Mouse (Mus musculus): Measurements from ENCODE around the gene Tex22. TPM values are rescaled to one million over a fixed set of nuclear protein-coding genes. Genes with fewer than 3 reads are reported as not detected.

Gene Tex22
- polyA plus RNA-seq, 1 experiment from 2014 or later: not detected

DNA sequence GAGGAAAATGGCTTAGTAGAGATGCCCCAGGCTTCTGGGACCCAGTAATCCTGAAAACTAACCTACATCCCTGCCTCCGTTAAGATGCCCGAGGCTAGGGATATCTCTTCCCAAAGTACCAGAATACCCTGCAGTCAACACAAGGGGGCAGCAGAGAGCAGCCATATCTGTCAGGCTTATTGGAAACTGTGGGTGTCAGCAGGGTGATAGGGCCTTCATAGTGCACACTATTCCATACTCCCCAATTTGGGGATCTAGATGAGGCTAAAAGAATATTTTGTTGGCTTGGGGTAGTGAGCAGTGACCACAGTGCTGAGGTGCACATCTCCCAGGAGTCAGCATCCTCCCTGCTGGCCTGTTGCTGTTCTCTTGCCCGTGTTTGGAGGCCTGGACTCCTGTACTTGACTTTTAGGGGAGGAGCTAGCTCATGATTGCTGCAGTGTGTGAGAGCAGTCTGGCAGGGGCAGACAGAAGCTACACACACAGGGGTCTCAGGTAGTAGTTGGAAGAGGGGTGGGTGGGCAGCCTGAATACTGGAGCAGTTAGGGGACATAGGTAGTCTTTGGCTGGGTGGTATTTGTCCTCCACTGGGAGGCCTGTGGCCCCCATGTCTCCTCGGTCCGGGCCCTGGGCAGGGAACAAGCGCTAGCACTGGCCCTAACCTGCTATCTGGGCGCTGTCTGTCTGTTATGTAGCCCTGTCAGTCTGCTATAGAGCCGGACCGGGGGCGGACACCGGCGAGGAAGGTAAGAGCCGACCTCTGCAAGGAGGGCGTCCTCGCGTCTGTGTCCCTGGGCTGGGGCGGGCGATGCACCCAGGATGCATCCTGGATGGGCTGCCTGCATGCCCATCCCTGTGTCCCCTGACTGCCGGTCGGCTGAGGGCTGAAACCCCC is 45.5 kb downstream of the Tex22 start:
- Histone ChIP-seq H3K4me1 (ENCODE audit: control insufficient read depth, insufficient read depth, low read length) (no peaks in the 10 kb centered on the region), H3K27me3 (replicated peaks; ENCODE audit: control insufficient read depth, insufficient read depth, low read length) (no peaks in the 10 kb centered on the region), H3K27ac (replicated peaks; ENCODE audit: low read depth, low read length) (no peak overlapping the region), H3K9ac (ENCODE audit: low read depth, low read length) (no peak overlapping the region), H3K36me3 (ENCODE audit: control insufficient read depth, insufficient read depth, low read length) (peaks cover 91% of the 10 kb centered on the region), H3K4me2 (ENCODE audit: low read depth, low read length) (no peak overlapping the region), H3K4me3 (ENCODE audit: low read depth, low read length) (no peak overlapping the region), H3K9me3 (ENCODE audit: control insufficient read depth, low read length) (no peaks in the 10 kb centered on the region)
- peak; percentile 71 for ATAC-seq (ENCODE audit: low read depth)
- WGBS: 87% methylated on average over 20 of the region's 20 CpGs
- DNase-seq (ENCODE audit: low spot score): peak; percentile 82

DNA sequence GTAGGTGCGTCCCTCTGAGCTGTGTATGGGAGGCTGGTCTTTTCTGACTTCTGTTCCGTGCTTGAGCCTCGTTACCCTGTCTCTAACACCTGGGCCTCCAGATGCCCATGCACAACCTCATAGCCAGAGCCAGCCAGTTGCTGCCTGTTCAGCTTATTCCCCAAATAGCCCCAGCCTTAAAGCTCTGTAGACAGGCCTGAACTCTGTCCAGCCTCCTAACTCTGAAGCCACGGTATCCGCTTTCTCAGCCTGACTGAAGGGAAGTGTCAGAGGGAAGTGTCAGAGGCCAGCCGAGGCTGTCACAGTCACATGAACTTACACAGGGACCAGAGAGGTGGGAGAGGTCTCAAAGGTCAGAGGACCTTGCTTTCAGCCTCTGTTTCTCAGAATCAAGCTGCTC is 50.4 kb downstream of the Tex22 start:
- Histone ChIP-seq H3K27me3 (replicated peaks; ENCODE audit: control insufficient read depth, insufficient read depth, low read length) (no peaks in the 10 kb centered on the region), H3K9ac (ENCODE audit: low read depth, low read length) (no peak overlapping the region), H3K9me3 (ENCODE audit: control insufficient read depth, low read length) (no peaks in the 10 kb centered on the region), H3K36me3 (ENCODE audit: control insufficient read depth, insufficient read depth, low read length) (peaks cover 99% of the 10 kb centered on the region), H3K4me1 (ENCODE audit: control insufficient read depth, insufficient read depth, low read length) (no peaks in the 10 kb centered on the region), H3K4me2 (ENCODE audit: low read depth, low read length) (no peak overlapping the region), H3K27ac (replicated peaks; ENCODE audit: low read depth, low read length) (no peak overlapping the region), H3K4me3 (ENCODE audit: low read depth, low read length) (no peak overlapping the region)
- 84% methylated on average over 6 of the region's 6 CpGs for WGBS
- no peak for DNase-seq (ENCODE audit: low spot score)
- no peak for ATAC-seq (ENCODE audit: low read depth)

DNA sequence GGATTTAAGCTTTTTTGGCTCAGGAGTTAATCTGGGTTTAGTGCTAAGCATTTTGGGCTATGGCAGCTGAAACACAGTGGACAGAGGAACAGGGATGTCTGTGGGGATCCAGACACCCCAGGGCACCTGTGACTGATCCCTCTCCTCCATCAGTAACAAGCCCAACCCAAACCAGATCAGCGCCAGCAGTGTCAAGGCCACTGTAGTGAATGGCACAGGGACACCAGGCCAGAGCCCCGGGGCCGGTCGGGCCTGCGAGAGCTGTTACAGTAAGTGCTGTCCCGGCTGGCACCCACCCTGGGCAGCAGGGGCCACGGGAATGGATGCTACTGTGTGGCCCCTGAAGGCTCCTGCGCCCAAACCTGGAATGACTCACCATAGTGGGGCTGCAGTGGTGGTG is 56.4 kb downstream of the Tex22 start:
- Histone ChIP-seq H3K36me3 (ENCODE audit: control insufficient read depth, insufficient read depth, low read length) (peaks cover 100% of the 10 kb centered on the region), H3K4me3 (ENCODE audit: low read depth, low read length) (no peak overlapping the region), H3K27me3 (replicated peaks; ENCODE audit: control insufficient read depth, insufficient read depth, low read length) (no peaks in the 10 kb centered on the region), H3K27ac (replicated peaks; ENCODE audit: low read depth, low read length) (no peak overlapping the region), H3K9ac (ENCODE audit: low read depth, low read length) (no peak overlapping the region), H3K4me1 (ENCODE audit: control insufficient read depth, insufficient read depth, low read length) (no peaks in the 10 kb centered on the region), H3K9me3 (ENCODE audit: control insufficient read depth, low read length) (no peaks in the 10 kb centered on the region), H3K4me2 (ENCODE audit: low read depth, low read length) (no peak overlapping the region)
- DNase-seq (ENCODE audit: low spot score) (no peak), ATAC-seq (ENCODE audit: low read depth) (no peak)
- 100% methylated on average over 7 of the region's 8 CpGs for WGBS

DNA sequence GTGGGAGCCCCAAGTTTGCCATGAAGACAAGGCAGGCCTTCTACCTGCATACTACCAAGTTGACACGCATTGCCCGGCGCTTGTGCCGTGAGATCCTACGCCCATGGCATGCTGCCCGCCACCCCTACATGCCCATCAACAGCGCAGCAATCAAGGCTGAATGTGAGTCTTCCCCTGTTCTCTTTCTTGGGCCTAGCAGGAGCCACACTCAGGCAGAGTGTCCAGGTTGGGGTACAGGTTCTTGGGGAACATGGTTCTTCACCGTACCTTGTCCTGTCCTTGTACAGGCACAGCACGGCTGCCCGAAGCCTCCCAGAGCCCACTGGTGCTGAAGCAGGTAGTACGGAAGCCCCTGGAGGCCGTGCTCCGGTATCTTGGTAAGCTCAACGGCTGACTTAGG is 57.3 kb downstream of the Tex22 start:
- no peaks in the 10 kb centered on the region for H3K27me3 ChIP-seq (replicated peaks; ENCODE audit: control insufficient read depth, insufficient read depth, low read length)
- H3K4me2 ChIP-seq (ENCODE audit: low read depth, low read length): no peak overlapping the region
- WGBS: 97% methylated on average over 14 of the region's 14 CpGs
- no peak overlapping the region for H3K4me3 ChIP-seq (ENCODE audit: low read depth, low read length)
- H3K36me3 ChIP-seq (ENCODE audit: control insufficient read depth, insufficient read depth, low read length): peaks cover 100% of the 10 kb centered on the region
- ATAC-seq (ENCODE audit: low read depth): no peak
- DNase-seq (ENCODE audit: low spot score): no peak
- H3K27ac ChIP-seq (replicated peaks; ENCODE audit: low read depth, low read length): no peak overlapping the region
- no peak overlapping the region for H3K9ac ChIP-seq (ENCODE audit: low read depth, low read length)
- H3K9me3 ChIP-seq (ENCODE audit: control insufficient read depth, low read length): no peaks in the 10 kb centered on the region
- no peaks in the 10 kb centered on the region for H3K4me1 ChIP-seq (ENCODE audit: control insufficient read depth, insufficient read depth, low read length)

DNA sequence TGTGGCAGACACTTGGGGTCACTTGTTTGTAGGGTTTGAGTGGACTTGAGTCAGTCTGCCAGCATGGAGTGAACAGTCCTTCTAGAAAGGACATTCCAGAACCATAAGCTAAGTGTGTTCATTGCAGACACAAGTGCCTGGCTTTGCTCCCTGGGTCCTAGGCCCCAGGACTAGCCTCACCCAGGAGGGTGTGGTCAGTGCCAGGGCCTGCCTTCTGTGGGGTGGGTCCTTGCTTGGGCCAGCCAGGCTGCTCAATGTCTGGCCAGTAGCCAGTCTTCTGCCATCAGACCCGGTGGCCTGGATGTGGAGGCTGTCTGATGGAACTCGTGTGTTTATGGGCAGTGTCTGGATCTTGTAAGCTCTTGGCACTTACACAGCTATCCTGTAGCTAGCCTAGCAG is 58.3 kb downstream of the Tex22 start:
- no peak overlapping the region for H3K4me3 ChIP-seq (ENCODE audit: low read depth, low read length)
- no peaks in the 10 kb centered on the region for H3K4me1 ChIP-seq (ENCODE audit: control insufficient read depth, insufficient read depth, low read length)
- DNase-seq (ENCODE audit: low spot score) (peak; percentile 21), ATAC-seq (ENCODE audit: low read depth) (no peak)
- H3K27me3 ChIP-seq (replicated peaks; ENCODE audit: control insufficient read depth, insufficient read depth, low read length): no peaks in the 10 kb centered on the region
- H3K9me3 ChIP-seq (ENCODE audit: control insufficient read depth, low read length): no peaks in the 10 kb centered on the region
- peaks cover 100% of the 10 kb centered on the region for H3K36me3 ChIP-seq (ENCODE audit: control insufficient read depth, insufficient read depth, low read length)
- no peak overlapping the region for H3K9ac ChIP-seq (ENCODE audit: low read depth, low read length)
- no peak overlapping the region for H3K4me2 ChIP-seq (ENCODE audit: low read depth, low read length)
- WGBS: 68% methylated on average over 2 of the region's 2 CpGs
- no peak overlapping the region for H3K27ac ChIP-seq (replicated peaks; ENCODE audit: low read depth, low read length)

DNA sequence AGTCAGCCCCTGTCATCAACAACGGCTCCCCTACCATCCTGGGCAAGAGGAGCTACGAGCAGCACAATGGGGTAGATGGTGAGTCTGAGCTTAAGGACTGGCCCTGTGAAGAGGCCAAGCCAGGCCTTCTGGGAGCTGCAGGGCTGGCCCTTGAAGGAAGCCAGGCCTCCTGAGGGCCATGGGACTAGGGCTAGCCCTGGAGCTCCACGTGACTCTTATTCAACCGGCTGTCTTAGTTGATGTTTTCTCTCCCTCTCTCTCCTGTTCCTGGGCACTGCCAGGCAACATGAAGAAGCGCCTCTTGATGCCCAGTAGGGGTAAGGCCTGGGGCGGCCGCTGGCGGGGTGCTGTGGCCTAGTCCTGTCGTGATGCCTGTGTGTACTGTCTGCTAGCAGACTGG is 59.0 kb downstream of the Tex22 start:
- H3K27ac ChIP-seq (replicated peaks; ENCODE audit: low read depth, low read length): no peak overlapping the region
- no peak for ATAC-seq (ENCODE audit: low read depth)

DNA sequence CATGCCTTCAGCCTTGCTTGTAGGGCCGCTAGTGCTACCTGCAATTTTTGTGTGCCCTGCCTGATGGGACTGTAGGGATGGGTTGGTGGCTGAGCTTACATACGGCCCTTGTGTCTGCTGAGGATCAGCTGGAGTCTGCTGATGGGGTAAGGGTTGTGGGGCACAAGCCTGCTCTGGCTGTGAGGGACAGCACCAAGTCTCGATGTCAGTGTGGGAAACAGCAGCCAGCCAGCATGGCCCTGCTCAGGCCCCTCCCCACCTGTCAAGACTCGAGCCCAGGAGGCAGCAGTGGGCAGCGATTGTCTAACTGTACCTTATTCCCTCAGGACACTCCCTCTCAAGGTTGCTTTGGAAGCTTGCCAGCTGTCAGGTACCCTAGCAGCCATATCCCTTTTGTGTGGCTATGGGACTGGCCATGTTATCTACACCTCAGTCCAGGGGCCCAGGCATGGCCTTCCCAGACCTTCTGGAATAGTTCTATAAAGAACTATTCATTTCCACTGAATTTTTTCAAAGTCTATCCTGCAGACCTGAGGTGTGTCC is 59.6 kb downstream of the Tex22 start:
- Histone ChIP-seq H3K9me3 (ENCODE audit: control insufficient read depth, low read length) (no peaks in the 10 kb centered on the region), H3K4me3 (ENCODE audit: low read depth, low read length) (no peak overlapping the region), H3K9ac (ENCODE audit: low read depth, low read length) (no peak overlapping the region), H3K4me1 (ENCODE audit: control insufficient read depth, insufficient read depth, low read length) (0 out of 2 replicates have a peak, but pooled peaks cover under 1% of the 10 kb centered on the region), H3K36me3 (ENCODE audit: control insufficient read depth, insufficient read depth, low read length) (peaks cover 97% of the 10 kb centered on the region), H3K27ac (replicated peaks; ENCODE audit: low read depth, low read length) (no peak overlapping the region), H3K4me2 (ENCODE audit: low read depth, low read length) (no peak overlapping the region), H3K27me3 (replicated peaks; ENCODE audit: control insufficient read depth, insufficient read depth, low read length) (no peaks in the 10 kb centered on the region)
- DNase-seq (ENCODE audit: low spot score) (no peak), ATAC-seq (ENCODE audit: low read depth) (no peak; the same call in 1 of the 2 replicates)
- 56% methylated on average over 4 of the region's 5 CpGs for WGBS

More for the DNA sequence above, 59.0 kb downstream of the Tex22 start:
- H3K36me3 ChIP-seq (ENCODE audit: control insufficient read depth, insufficient read depth, low read length): peaks cover 99% of the 10 kb centered on the region
- H3K4me2 ChIP-seq (ENCODE audit: low read depth, low read length): no peak overlapping the region
- DNase-seq (ENCODE audit: low spot score): no peak
- H3K4me1 ChIP-seq (ENCODE audit: control insufficient read depth, insufficient read depth, low read length): no peaks in the 10 kb centered on the region
- no peak overlapping the region for H3K9ac ChIP-seq (ENCODE audit: low read depth, low read length)
- no peaks in the 10 kb centered on the region for H3K27me3 ChIP-seq (replicated peaks; ENCODE audit: control insufficient read depth, insufficient read depth, low read length)
- H3K9me3 ChIP-seq (ENCODE audit: control insufficient read depth, low read length): no peaks in the 10 kb centered on the region
- no peak overlapping the region for H3K4me3 ChIP-seq (ENCODE audit: low read depth, low read length)
- 93% methylated on average over 9 of the region's 9 CpGs for WGBS

DNA sequence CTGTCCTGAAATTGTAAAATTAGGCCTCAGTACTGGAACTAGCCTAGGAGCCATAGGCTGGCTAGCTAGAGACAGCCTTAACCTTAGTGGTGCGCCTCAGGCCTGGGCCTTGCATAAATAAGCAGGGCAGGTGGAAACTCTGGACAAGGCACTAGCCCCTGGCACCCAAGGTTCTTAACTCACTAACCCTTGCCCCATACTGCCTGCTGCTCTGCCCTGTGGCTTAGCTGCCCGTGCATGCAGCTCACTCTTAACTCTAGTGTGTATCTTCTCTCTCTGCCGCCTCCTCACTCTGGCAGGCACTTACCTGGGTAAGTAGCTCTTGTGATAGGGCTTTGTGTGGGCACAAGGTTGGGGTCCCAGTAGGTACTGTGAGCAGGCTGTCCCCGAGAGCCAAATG is 60.2 kb downstream of the Tex22 start:
- Histone ChIP-seq H3K9me3 (ENCODE audit: control insufficient read depth, low read length) (no peaks in the 10 kb centered on the region), H3K36me3 (ENCODE audit: control insufficient read depth, insufficient read depth, low read length) (peaks cover 91% of the 10 kb centered on the region), H3K27ac (replicated peaks; ENCODE audit: low read depth, low read length) (no peak overlapping the region), H3K4me1 (ENCODE audit: control insufficient read depth, insufficient read depth, low read length) (peaks cover 6% of the 10 kb centered on the region; the same call in 1 of the 2 replicates), H3K9ac (ENCODE audit: low read depth, low read length) (no peak overlapping the region), H3K27me3 (replicated peaks; ENCODE audit: control insufficient read depth, insufficient read depth, low read length) (no peaks in the 10 kb centered on the region), H3K4me3 (ENCODE audit: low read depth, low read length) (no peak overlapping the region), H3K4me2 (ENCODE audit: low read depth, low read length) (no peak overlapping the region)
- ATAC-seq (ENCODE audit: low read depth) (no peak), DNase-seq (ENCODE audit: low spot score) (no peak)
- WGBS: 100% methylated on average over 4 of the region's 4 CpGs

All from embryonic facial prominence, embryonic 14.5 days (tissue).